ENCODE assay signal across 15 mouse cellular contexts in genomic region chr2:129258056-129258455, GRCm38 (mm10). TPM values are rescaled to one million over a fixed set of nuclear protein-coding genes. Genes with fewer than 3 reads are reported as not detected.
DNase-seq lines count a peak whose midpoint lies in the region; ATAC-seq and TF ChIP-seq lines count a peak whose summit lies in the region.
"Had no signal": no experiment of that assay in that cellular context is flagged by ENCODE, and none has a peak within 500 bp of the region (broad histone marks: within the 10 kb centered on the region; RNA-seq: fewer than 3 reads in every experiment).

No protein-coding gene starts in this region.

- no peak for ATAC-seq in liver, embryonic 15.5 days (ENCODE audit: insufficient read depth)
- ATAC-seq in liver, postnatal 0 days: no peak
- peak; percentile 72 for ATAC-seq in intestine, embryonic 16.5 days
- peak; percentile 93 for ATAC-seq in stomach, postnatal 0 days (ENCODE audit: low FRiP score, low TSS enrichment)

- no peaks in the 10 kb centered on the region for H3K36me3 ChIP-seq in liver, embryonic 15.5 days (replicated peaks)
- H3K36me3 ChIP-seq in liver, postnatal 0 days (replicated peaks; ENCODE audit: insufficient read depth, low read length): no peaks in the 10 kb centered on the region
- no peaks in the 10 kb centered on the region for H3K36me3 ChIP-seq in intestine, embryonic 16.5 days (ENCODE audit: control insufficient read depth, insufficient read depth, low read length)
- no peaks in the 10 kb centered on the region for H3K36me3 ChIP-seq in stomach, postnatal 0 days (ENCODE audit: control insufficient read depth, insufficient read depth, low read length)
- H3K36me3 ChIP-seq: midbrain, embryonic 12.5 days had no signal

- no peaks in the 10 kb centered on the region for H3K9me3 ChIP-seq in liver, embryonic 15.5 days (replicated peaks)
- no peaks in the 10 kb centered on the region for H3K9me3 ChIP-seq in liver, postnatal 0 days (ENCODE audit: low read length)
- no peaks in the 10 kb centered on the region for H3K9me3 ChIP-seq in intestine, embryonic 16.5 days (ENCODE audit: control insufficient read depth, low read length)
- H3K9me3 ChIP-seq in stomach, postnatal 0 days (ENCODE audit: control insufficient read depth, low read length): no peaks in the 10 kb centered on the region
- H3K9me3 ChIP-seq: midbrain, embryonic 12.5 days had no signal

- no peak overlapping the region for H3K9ac ChIP-seq in liver, embryonic 15.5 days
- H3K9ac ChIP-seq in liver, postnatal 0 days (replicated peaks): no peak overlapping the region
- H3K9ac ChIP-seq in intestine, embryonic 16.5 days (ENCODE audit: low read depth, low read length): no peak overlapping the region
- H3K9ac ChIP-seq in stomach, postnatal 0 days (ENCODE audit: low read length): no peak overlapping the region
- H3K9ac ChIP-seq: midbrain, embryonic 12.5 days had no signal

- DNase-seq in heart, adult 11 months: peak; percentile 56
- DNase-seq in heart, adult 9 months (ENCODE audit: low spot score in 2 of 2): no peak
- DNase-seq in liver, postnatal 0 days: no peak
- peak; percentile 66 for DNase-seq in stomach, postnatal 0 days (ENCODE audit: low spot score)
- DNase-seq in left cerebral cortex, postnatal 36 days (ENCODE audit: low spot score in 2 of 2): no peak
- no peak for DNase-seq in left cerebral cortex, postnatal 4 days

- no peak overlapping the region for H3K4me2 ChIP-seq in liver, embryonic 15.5 days
- no peak overlapping the region for H3K4me2 ChIP-seq in liver, postnatal 0 days (ENCODE audit: low read depth, low read length)
- no peak overlapping the region for H3K4me2 ChIP-seq in intestine, embryonic 16.5 days (ENCODE audit: low read depth, low read length)
- no peak overlapping the region for H3K4me2 ChIP-seq in stomach, postnatal 0 days (replicated peaks; ENCODE audit: low read depth)
- H3K4me2 ChIP-seq: midbrain, embryonic 12.5 days had no signal

- peak overlapping the region; percentile 9 for H3K27ac ChIP-seq in liver, embryonic 15.5 days (replicated peaks)
- H3K27ac ChIP-seq in liver, postnatal 0 days (ENCODE audit: low read depth): no peak overlapping the region
- H3K27ac ChIP-seq in intestine, embryonic 16.5 days (ENCODE audit: low read length): peak overlapping the region; percentile 48; the same call in 1 of the 2 replicates
- no peak overlapping the region for H3K27ac ChIP-seq in stomach, postnatal 0 days (replicated peaks)
- H3K27ac ChIP-seq: left cerebral cortex, adult 2 months; liver, embryonic 14.5 days; midbrain, embryonic 12.5 days had no signal

- H3K27me3 ChIP-seq in liver, embryonic 15.5 days: 0 out of 2 replicates have a peak, but pooled peaks cover 15% of the 10 kb centered on the region
- no peaks in the 10 kb centered on the region for H3K27me3 ChIP-seq in liver, postnatal 0 days (ENCODE audit: insufficient read depth, low read length)
- no peaks in the 10 kb centered on the region for H3K27me3 ChIP-seq in intestine, embryonic 16.5 days (replicated peaks; ENCODE audit: control insufficient read depth, insufficient read depth, low read length)
- H3K27me3 ChIP-seq in stomach, postnatal 0 days (ENCODE audit: control insufficient read depth, insufficient read depth, low read length): no peaks in the 10 kb centered on the region
- H3K27me3 ChIP-seq: midbrain, embryonic 12.5 days; Patski had no signal

- TF ChIP-seq CTCF in liver, postnatal 0 days (IDR thresholded peaks at IDR 0.05; ENCODE audit: low read depth): no peak
- TF ChIP-seq CTCF in stomach, postnatal 0 days (IDR thresholded peaks at IDR 0.05; ENCODE audit: low read depth): no peak

- peaks cover 48% of the 10 kb centered on the region for H3K4me1 ChIP-seq in liver, embryonic 15.5 days (replicated peaks)
- H3K4me1 ChIP-seq in liver, postnatal 0 days (ENCODE audit: insufficient read depth): 0 out of 2 replicates have a peak, but pooled peaks cover 6% of the 10 kb centered on the region
- peaks cover 11% of the 10 kb centered on the region for H3K4me1 ChIP-seq in intestine, embryonic 16.5 days (ENCODE audit: control insufficient read depth, insufficient read depth, low read length)
- no peaks in the 10 kb centered on the region for H3K4me1 ChIP-seq in stomach, postnatal 0 days (replicated peaks; ENCODE audit: control insufficient read depth, insufficient read depth)
- H3K4me1 ChIP-seq: midbrain, embryonic 12.5 days had no signal

- 78% methylated on average over 3 of the region's 3 CpGs for WGBS in liver, embryonic 15.5 days (ENCODE audit: insufficient replicate concordance)
- WGBS in liver, postnatal 0 days (ENCODE audit: insufficient replicate concordance): 86% methylated on average over 3 of the region's 3 CpGs
- WGBS in intestine, embryonic 16.5 days: 62% methylated on average over 3 of the region's 3 CpGs
- 64% methylated on average over 3 of the region's 3 CpGs for WGBS in stomach, postnatal 0 days

- no peak for TF ChIP-seq EP300 in liver, postnatal 0 days (IDR thresholded peaks at IDR 0.05; ENCODE audit: low read depth)
- TF ChIP-seq EP300 in stomach, postnatal 0 days (optimal IDR thresholded peaks at IDR 0.05): no peak

- no peak overlapping the region for H3K4me3 ChIP-seq in liver, embryonic 15.5 days (replicated peaks)
- no peak overlapping the region for H3K4me3 ChIP-seq in liver, postnatal 0 days (ENCODE audit: low read depth, low read length)
- H3K4me3 ChIP-seq in intestine, embryonic 16.5 days (ENCODE audit: low read length): no peak overlapping the region
- H3K4me3 ChIP-seq in stomach, postnatal 0 days (ENCODE audit: low read depth, low read length): no peak overlapping the region
- H3K4me3 ChIP-seq: left cerebral cortex, adult 2 months; midbrain, embryonic 12.5 days had no signal

- intact Hi-C loops in left cerebral cortex, postnatal 36 days (cut with DNase I): loop anchor here (1.0 to 5.0 kb wide), 2 partner anchors 84 to 311 kb away; no protein-coding TSS in a partner anchor
- intact Hi-C loops in left cerebral cortex, postnatal 4 days (cut with DNase I): loop anchor here (5.0 to 10.0 kb wide), 3 partner anchors 86 to 403 kb away; no protein-coding TSS in a partner anchor

RNA-seq across cellular contexts. Expression of gene Ckap2l, which starts 39.0 kb away (rescaled TPM):
- polyA plus RNA-seq in liver, embryonic 15.5 days (2015; fragmentation: Nextera tagmentation; extraction: Ambion mirVana): 25.9 and 26.7 TPM in 2 replicates
- polyA plus RNA-seq in liver, postnatal 0 days (2015; fragmentation: Nextera tagmentation; extraction: Ambion mirVana): 12.3 and 13.2 TPM in 2 replicates
- polyA plus RNA-seq in intestine, embryonic 16.5 days (2015; fragmentation: Nextera tagmentation; extraction: Ambion mirVana): 30.9 and 32.7 TPM in 2 replicates
- 9.0 and 9.8 TPM in 2 replicates for polyA plus RNA-seq in stomach, postnatal 0 days (2015; fragmentation: Nextera tagmentation; extraction: Ambion mirVana)
- under 1 TPM; 0.66 to 0.84 TPM for total RNA-seq in left cerebral cortex, postnatal 36 days (2021)
- 1 to 10 TPM; 5.9 to 7.0 TPM for total RNA-seq in left cerebral cortex, postnatal 4 days (2021)

RNA-seq across cellular contexts. Expression of gene Il1a, which starts 51.7 kb away (rescaled TPM):
- 3.4 and 4.3 TPM in 2 replicates for polyA plus RNA-seq in liver, embryonic 15.5 days (2015; fragmentation: Nextera tagmentation; extraction: Ambion mirVana)
- 4.8 and 6.3 TPM in 2 replicates for polyA plus RNA-seq in liver, postnatal 0 days (2015; fragmentation: Nextera tagmentation; extraction: Ambion mirVana)
- 1.3 and 3.1 TPM in 2 replicates for polyA plus RNA-seq in intestine, embryonic 16.5 days (2015; fragmentation: Nextera tagmentation; extraction: Ambion mirVana)
- polyA plus RNA-seq in stomach, postnatal 0 days (2015; fragmentation: Nextera tagmentation; extraction: Ambion mirVana): 4.6 and 5.8 TPM in 2 replicates
- total RNA-seq in left cerebral cortex, postnatal 36 days (2021): under 1 TPM; 0.32 to 0.59 TPM
- total RNA-seq in left cerebral cortex, postnatal 4 days (2021): under 1 TPM in 1 of 2 experiments, not detected in 1; 0.28 TPM
- total RNA-seq: heart, adult 18-20 months; heart, postnatal 36 days had no signal
- polyA plus RNA-seq: kidney, adult 2 months; midbrain, embryonic 12.5 days had no signal

RNA-seq across cellular contexts. Expression of gene Slc20a1, which starts 59.5 kb away (rescaled TPM):
- polyA plus RNA-seq in liver, embryonic 15.5 days (2015; fragmentation: Nextera tagmentation; extraction: Ambion mirVana): 42.8 and 48.3 TPM in 2 replicates
- 20.2 and 24.9 TPM in 2 replicates for polyA plus RNA-seq in liver, postnatal 0 days (2015; fragmentation: Nextera tagmentation; extraction: Ambion mirVana)
- 28.8 and 30.4 TPM in 2 replicates for polyA plus RNA-seq in intestine, embryonic 16.5 days (2015; fragmentation: Nextera tagmentation; extraction: Ambion mirVana)
- polyA plus RNA-seq in stomach, postnatal 0 days (2015; fragmentation: Nextera tagmentation; extraction: Ambion mirVana): 8.9 TPM in 2 replicates
- total RNA-seq in left cerebral cortex, postnatal 36 days (2021): 100 to 1,000 TPM; 140 to 151 TPM
- 100 to 1,000 TPM; 109 to 111 TPM for total RNA-seq in left cerebral cortex, postnatal 4 days (2021)

Comparison
In these comparisons a context has a peak if more than half of its experiments do, and no peak if none do; other contexts are left out.
1. DNase-seq: peak in heart, adult 11 months (single experiment) and stomach, postnatal 0 days (single experiment); none in heart, adult 9 months (0 of 2), liver, postnatal 0 days (single experiment), left cerebral cortex, postnatal 36 days (0 of 2) and left cerebral cortex, postnatal 4 days (single experiment).
2. H3K27ac ChIP-seq: peak in liver, embryonic 15.5 days (single experiment) and intestine, embryonic 16.5 days (single experiment); none in liver, postnatal 0 days (single experiment) and stomach, postnatal 0 days (single experiment).
3. ATAC-seq: peak in intestine, embryonic 16.5 days (single experiment) and stomach, postnatal 0 days (single experiment); none in liver, embryonic 15.5 days (single experiment) and liver, postnatal 0 days (single experiment).